Mouse (Mus musculus) embryonic facial prominence, embryonic 15.5 days (tissue): ENCODE measurements around the gene 1700008O03Rik. TPM values are rescaled to one million over a fixed set of nuclear protein-coding genes. Genes with fewer than 3 reads are reported as not detected.

ENCODE experiments used
- ATAC-seq: fragments of 200-750 bp; cut with Nextera tagmentation; 2 replicates; pipeline ENCODE4 v1.8.0; 2017; ENCODE audit warnings: low read depth, moderate TSS enrichment; ENCODE audit not compliant: insufficient number of reproducible peaks, low FRiP score, low TSS enrichment
- H3K27ac ChIP-seq: fragments of 300-500 bp; sonication (generic); replicated peaks from 2 replicates; pipeline ENCODE4 v1.5.1; 2015; ENCODE audit warnings: mild to moderate bottlenecking, inconsistent platforms
- H3K27me3 ChIP-seq: fragments of 300-500 bp; sonication (generic); 2 replicates; pipeline ENCODE4 v1.6.1; 2015; ENCODE audit warnings: inconsistent platforms
- H3K36me3 ChIP-seq: fragments of 300-500 bp; sonication (generic); 2 replicates; pipeline ENCODE4 v1.6.1; 2015; ENCODE audit warnings: mild to moderate bottlenecking, inconsistent platforms
- H3K4me1 ChIP-seq: fragments of 300-500 bp; sonication (generic); 2 replicates; pipeline ENCODE4 v1.6.1; 2015; ENCODE audit warnings: inconsistent platforms
- H3K4me2 ChIP-seq: fragments of 300-500 bp; sonication (generic); replicated peaks from 2 replicates; pipeline ENCODE4 v1.6.1; 2015; ENCODE audit warnings: mild to moderate bottlenecking, inconsistent platforms
- H3K4me3 ChIP-seq: fragments of 300-500 bp; sonication (generic); replicated peaks from 2 replicates; pipeline ENCODE4 v1.5.1; 2015; ENCODE audit warnings: mild to moderate bottlenecking, inconsistent platforms
- H3K9ac ChIP-seq: fragments of 300-500 bp; sonication (generic); 2 replicates; pipeline ENCODE4 v1.6.1; 2015; ENCODE audit warnings: inconsistent platforms
- H3K9me3 ChIP-seq: fragments of 300-500 bp; sonication (generic); replicated peaks from 2 replicates; pipeline ENCODE4 v1.6.1; 2016; ENCODE audit warnings: inconsistent platforms
- WGBS: fragments of 180-500 bp; shearing (Covaris S2); methylation state at CpG from one replicate; pipeline ENCODE4 v1.1.7; 2015; 5-methylcytosine and 5-hydroxymethylcytosine counted together
- polyA plus RNA-seq: library from polyadenylated mRNA; unstranded; fragments of >200 nt; fragmentation: Nextera tagmentation; extraction: Ambion mirVana; gene quantifications from 2 replicates; pipeline ENCODE4 v1.2.1, GENCODE M21; 2015

The 1700008O03Rik gene
- polyA plus RNA-seq, 1 experiment from 2014 or later, result 1.5 TPM

GRCm38 (mm10) chr7:44375793-44376192 lies 9.8 kb downstream of the 1700008O03Rik start:
- peaks cover 12% of the 10 kb centered on the region for H3K4me1 ChIP-seq
- H3K9me3 ChIP-seq, result no peaks in the 10 kb centered on the region
- no peak overlapping the region for H3K9ac ChIP-seq
- H3K4me2 ChIP-seq, result no peak overlapping the region
- H3K27me3 ChIP-seq, result peaks cover 6% of the 10 kb centered on the region; the same call in 1 of the 2 replicates
- H3K36me3 ChIP-seq, result no peaks in the 10 kb centered on the region
- no peak for ATAC-seq
- H3K4me3 ChIP-seq, result no peak overlapping the region
- 62% methylated on average over 3 of the region's 3 CpGs for WGBS
- H3K27ac ChIP-seq, result no peak overlapping the region

GRCm38 (mm10) chr7:44375207-44375606 lies 10.4 kb downstream of the 1700008O03Rik start:
- Histone ChIP-seq H3K27me3 (peaks cover 6% of the 10 kb centered on the region; the same call in 1 of the 2 replicates), H3K4me3 (peak overlapping the region; percentile 60), H3K9me3 (no peaks in the 10 kb centered on the region), H3K4me1 (peaks cover 12% of the 10 kb centered on the region), H3K36me3 (no peaks in the 10 kb centered on the region), H3K27ac (no peak overlapping the region), H3K4me2 (peak overlapping the region; percentile 77), H3K9ac (no peak overlapping the region)
- ATAC-seq, result no peak
- 5% methylated on average over 10 of the region's 10 CpGs for WGBS

GRCm38 (mm10) chr7:44374756-44375155 lies 10.9 kb downstream of the 1700008O03Rik start:
- H3K4me2 ChIP-seq, result peak overlapping the region; percentile 77
- WGBS, result 0% methylated on average over 5 of the region's 5 CpGs
- peak overlapping the region; percentile 60 for H3K4me3 ChIP-seq
- H3K4me1 ChIP-seq, result peaks cover 12% of the 10 kb centered on the region
- H3K9ac ChIP-seq, result peak overlapping the region; percentile 44; the same call in 1 of the 2 replicates
- no peak for ATAC-seq
- H3K9me3 ChIP-seq, result no peaks in the 10 kb centered on the region
- peak overlapping the region; percentile 71; the same call in 1 of the 2 replicates for H3K27ac ChIP-seq
- no peaks in the 10 kb centered on the region for H3K36me3 ChIP-seq
- peaks cover 6% of the 10 kb centered on the region; the same call in 1 of the 2 replicates for H3K27me3 ChIP-seq

- Histone ChIP-seq H3K27me3 (0 out of 2 replicates have a peak, but pooled peaks cover 3% of the 10 kb centered on the region), H3K9ac (peak overlapping the region; percentile 44), H3K36me3 (no peaks in the 10 kb centered on the region), H3K27ac (peak overlapping the region; percentile 71), H3K4me3 (peak overlapping the region; percentile 60), H3K4me2 (peak overlapping the region; percentile 77), H3K4me1 (peaks cover 12% of the 10 kb centered on the region), H3K9me3 (no peaks in the 10 kb centered on the region)
- WGBS, result 1% methylated on average over 19 of the region's 19 CpGs
- peak; percentile 90 for ATAC-seq
Observed at GRCm38 (mm10) chr7:44373889-44374652, 11.5 kb downstream of the 1700008O03Rik start.

GRCm38 (mm10) chr7:44373460-44373859 lies 12.2 kb downstream of the 1700008O03Rik start:
- WGBS, result 9% methylated on average over 7 of the region's 7 CpGs
- H3K27ac ChIP-seq, result peak overlapping the region; percentile 39; the same call in 1 of the 2 replicates
- H3K4me2 ChIP-seq, result peak overlapping the region; percentile 77
- 0 out of 2 replicates have a peak, but pooled peaks cover 2% of the 10 kb centered on the region for H3K27me3 ChIP-seq
- H3K9ac ChIP-seq, result no peak overlapping the region
- no peak for ATAC-seq
- H3K9me3 ChIP-seq, result no peaks in the 10 kb centered on the region
- H3K4me3 ChIP-seq, result peak overlapping the region; percentile 60
- no peaks in the 10 kb centered on the region for H3K36me3 ChIP-seq
- H3K4me1 ChIP-seq, result peaks cover 12% of the 10 kb centered on the region

GRCm38 (mm10) chr7:44372678-44373077 lies 12.9 kb downstream of the 1700008O03Rik start:
- WGBS, result 88% methylated on average over 8 of the region's 8 CpGs
- Histone ChIP-seq H3K4me3 (no peak overlapping the region), H3K4me2 (no peak overlapping the region), H3K27ac (no peak overlapping the region), H3K9me3 (no peaks in the 10 kb centered on the region), H3K27me3 (no peaks in the 10 kb centered on the region), H3K9ac (no peak overlapping the region), H3K36me3 (no peaks in the 10 kb centered on the region), H3K4me1 (peaks cover 12% of the 10 kb centered on the region)
- no peak for ATAC-seq

- Histone ChIP-seq H3K9ac (no peak overlapping the region), H3K4me2 (peak overlapping the region; percentile 92), H3K27ac (no peak overlapping the region), H3K36me3 (no peaks in the 10 kb centered on the region), H3K4me3 (no peak overlapping the region), H3K9me3 (no peaks in the 10 kb centered on the region), H3K27me3 (peaks cover 69% of the 10 kb centered on the region), H3K4me1 (peaks cover 34% of the 10 kb centered on the region)
- WGBS, result 7% methylated on average over 21 of the region's 21 CpGs
- 0 out of 2 replicates have a peak, but pooled peaks have one; percentile 7 for ATAC-seq
Observed at GRCm38 (mm10) chr7:44360792-44361301, 24.8 kb downstream of the 1700008O03Rik start.

GRCm38 (mm10) chr7:44359908-44360672 lies 25.5 kb downstream of the 1700008O03Rik start:
- Histone ChIP-seq H3K27ac (0 out of 2 replicates have a peak overlapping the region, but pooled peaks have one; percentile 34), H3K36me3 (no peaks in the 10 kb centered on the region), H3K27me3 (peaks cover 76% of the 10 kb centered on the region), H3K9ac (peak overlapping the region; percentile 13; the same call in 1 of the 2 replicates), H3K9me3 (no peaks in the 10 kb centered on the region), H3K4me2 (peak overlapping the region; percentile 92), H3K4me3 (peak overlapping the region; percentile 55), H3K4me1 (peaks cover 34% of the 10 kb centered on the region)
- WGBS, result under 1% methylated on average over 54 of the region's 54 CpGs
- peak; percentile 77 for ATAC-seq

- Histone ChIP-seq H3K4me2 (peak overlapping the region; percentile 92), H3K4me1 (peaks cover 39% of the 10 kb centered on the region), H3K9ac (no peak overlapping the region), H3K27ac (no peak overlapping the region), H3K36me3 (no peaks in the 10 kb centered on the region), H3K4me3 (peak overlapping the region; percentile 55), H3K27me3 (peaks cover 86% of the 10 kb centered on the region), H3K9me3 (no peaks in the 10 kb centered on the region)
- 4% methylated on average over 25 of the region's 26 CpGs for WGBS
- ATAC-seq, result no peak
Observed at GRCm38 (mm10) chr7:44358886-44359654, 26.6 kb downstream of the 1700008O03Rik start.

- Histone ChIP-seq H3K27me3 (peaks cover 91% of the 10 kb centered on the region), H3K4me3 (no peak overlapping the region), H3K4me2 (no peak overlapping the region), H3K4me1 (peaks cover 49% of the 10 kb centered on the region), H3K9ac (no peak overlapping the region), H3K9me3 (no peaks in the 10 kb centered on the region), H3K27ac (no peak overlapping the region), H3K36me3 (no peaks in the 10 kb centered on the region)
- 13% methylated on average over 5 of the region's 5 CpGs for WGBS
- ATAC-seq, result no peak
Observed at GRCm38 (mm10) chr7:44358012-44358411, 27.6 kb downstream of the 1700008O03Rik start.
